Mouse (Mus musculus) neural tube, embryonic 15.5 days (tissue): ENCODE data around the gene Cecr2. TPM values are rescaled to one million over a fixed set of nuclear protein-coding genes. Genes with fewer than 3 reads are reported as not detected.

Source experiments
- ATAC-seq: fragments of 200-750 bp; cut with Nextera tagmentation; 2 replicates; pipeline ENCODE4 v1.8.0; 2017; ENCODE audit warnings: mild to moderate bottlenecking, moderate TSS enrichment, moderate library complexity; ENCODE audit not compliant: low FRiP score
- H3K27ac ChIP-seq: fragments of 300-500 bp; sonication (generic); replicated peaks from 2 replicates; pipeline ENCODE4 v1.5.1; 2015; ENCODE audit warnings: mild to moderate bottlenecking, inconsistent platforms
- H3K27me3 ChIP-seq: fragments of 300-500 bp; sonication (generic); replicated peaks from 2 replicates; pipeline ENCODE4 v1.6.1; 2015; ENCODE audit warnings: inconsistent platforms
- H3K36me3 ChIP-seq: fragments of 300-500 bp; sonication (generic); 2 replicates; pipeline ENCODE4 v1.6.1; 2015; ENCODE audit warnings: inconsistent platforms
- H3K4me1 ChIP-seq: fragments of 300-500 bp; sonication (generic); 2 replicates; pipeline ENCODE4 v1.6.1; 2015; ENCODE audit warnings: inconsistent platforms
- H3K4me2 ChIP-seq: fragments of 300-500 bp; sonication (generic); 2 replicates; pipeline ENCODE4 v1.6.1; 2015; ENCODE audit warnings: inconsistent platforms, mild to moderate bottlenecking, moderate library complexity
- H3K4me3 ChIP-seq: fragments of 300-500 bp; sonication (generic); replicated peaks from 2 replicates; pipeline ENCODE4 v1.5.1; 2015; ENCODE audit warnings: mild to moderate bottlenecking, inconsistent platforms
- H3K9ac ChIP-seq: fragments of 300-500 bp; sonication (generic); replicated peaks from 2 replicates; pipeline ENCODE4 v1.6.1; 2015; ENCODE audit warnings: mild to moderate bottlenecking, inconsistent platforms
- H3K9me3 ChIP-seq: fragments of 300-500 bp; sonication (generic); replicated peaks from 2 replicates; pipeline ENCODE4 v1.6.1; 2016; ENCODE audit warnings: inconsistent platforms
- WGBS: fragments of 180-500 bp; shearing (Covaris S2); methylation state at CpG from one replicate; pipeline ENCODE4 v1.1.7; 2015; ENCODE audit warnings: mixed read lengths; 5-methylcytosine and 5-hydroxymethylcytosine counted together
- polyA plus RNA-seq: library from polyadenylated mRNA; unstranded; fragments of >200 nt; fragmentation: Nextera tagmentation; extraction: Ambion mirVana; gene quantifications from 2 replicates; pipeline ENCODE4 v1.2.1, GENCODE M21; 2015

The Cecr2 gene
- polyA plus RNA-seq, 1 experiment from 2014 or later: 1.7 TPM

DNA sequence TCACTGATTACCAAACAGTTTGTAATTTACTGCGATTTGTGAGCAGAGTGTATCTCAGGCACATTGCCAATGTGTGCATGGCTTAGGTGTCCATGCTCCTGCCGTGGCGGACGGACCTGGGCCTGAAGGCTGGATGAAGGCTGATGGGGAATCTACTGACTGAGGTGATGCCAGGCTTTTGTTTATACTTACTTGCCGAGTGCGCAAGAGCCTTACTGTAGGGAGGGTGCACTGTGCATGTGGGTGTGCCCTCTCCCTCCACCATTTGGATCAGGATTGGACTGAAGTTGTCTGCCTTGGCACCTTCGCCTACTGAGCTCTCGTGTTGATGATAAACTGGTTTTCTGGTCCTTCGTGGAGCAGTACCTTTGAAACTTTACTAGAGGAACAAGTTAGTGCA is 111.4 kb downstream of the Cecr2 start:
- WGBS: 89% methylated on average over 9 of the region's 9 CpGs
- H3K27ac ChIP-seq: no peak overlapping the region

DNA sequence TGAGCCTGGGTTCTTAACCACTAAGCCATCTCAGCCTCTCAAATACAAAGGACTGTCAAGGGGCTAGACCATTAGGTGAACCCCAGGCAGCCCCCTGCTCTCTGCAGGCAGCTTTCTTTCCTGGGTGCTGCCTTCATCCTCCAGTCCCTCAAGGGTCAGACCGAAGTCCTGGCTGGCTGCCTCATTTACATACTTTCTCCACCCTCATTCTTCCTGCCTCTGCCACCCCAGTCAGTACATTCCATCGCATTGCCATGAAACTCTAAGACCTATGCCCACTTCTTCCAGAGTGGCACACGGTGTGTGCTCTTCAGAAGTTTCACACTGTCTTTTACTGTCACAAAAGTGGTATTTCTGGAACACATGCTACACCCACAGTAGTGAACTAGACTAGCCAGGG is 112.1 kb downstream of the Cecr2 start:
- H3K27ac ChIP-seq: no peak overlapping the region
- ATAC-seq: no peak
- 57% methylated on average over 3 of the region's 3 CpGs for WGBS

More for the DNA sequence above, 111.4 kb downstream of the Cecr2 start:
- Histone ChIP-seq H3K9ac (no peak overlapping the region), H3K4me1 (peaks cover 15% of the 10 kb centered on the region), H3K4me2 (no peak overlapping the region), H3K9me3 (no peaks in the 10 kb centered on the region), H3K27me3 (no peaks in the 10 kb centered on the region), H3K36me3 (no peaks in the 10 kb centered on the region), H3K4me3 (no peak overlapping the region)
- ATAC-seq: no peak

DNA sequence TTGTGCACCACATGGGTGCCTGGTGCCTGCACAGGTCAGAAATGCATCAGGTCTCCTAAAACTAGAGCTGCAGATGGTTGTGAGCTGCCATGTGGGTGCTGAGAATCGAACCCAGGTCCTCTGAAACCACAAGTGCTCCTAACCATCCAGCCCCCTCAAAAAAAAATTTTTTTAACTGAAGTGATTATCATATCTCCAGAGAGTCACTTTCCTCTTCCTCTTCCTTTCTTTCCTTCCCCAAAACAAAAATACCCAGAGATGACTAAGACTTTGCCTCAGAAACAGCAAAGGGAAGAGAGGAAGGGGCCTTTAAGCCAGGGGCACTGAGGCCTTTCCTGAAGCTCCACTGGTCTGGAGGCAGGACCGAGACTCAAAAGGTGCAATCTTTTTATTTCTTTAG is 116.8 kb downstream of the Cecr2 start:
- H3K27ac ChIP-seq: no peak overlapping the region
- H3K4me1 ChIP-seq: peaks cover 7% of the 10 kb centered on the region; the same call in 1 of the 2 replicates
- H3K36me3 ChIP-seq: no peaks in the 10 kb centered on the region
- H3K9me3 ChIP-seq: no peaks in the 10 kb centered on the region
- whole genome bisulfite sequencing: 86% methylated on average over 2 of the region's 2 CpGs
- H3K27me3 ChIP-seq: no peaks in the 10 kb centered on the region
- no peak for ATAC-seq
- no peak overlapping the region for H3K4me2 ChIP-seq
- H3K4me3 ChIP-seq: no peak overlapping the region
- no peak overlapping the region for H3K9ac ChIP-seq

More for the DNA sequence above, 112.1 kb downstream of the Cecr2 start:
- Histone ChIP-seq H3K9me3 (no peaks in the 10 kb centered on the region), H3K4me2 (no peak overlapping the region), H3K4me1 (peaks cover 11% of the 10 kb centered on the region), H3K27me3 (no peaks in the 10 kb centered on the region), H3K36me3 (no peaks in the 10 kb centered on the region), H3K4me3 (no peak overlapping the region), H3K9ac (no peak overlapping the region)

DNA sequence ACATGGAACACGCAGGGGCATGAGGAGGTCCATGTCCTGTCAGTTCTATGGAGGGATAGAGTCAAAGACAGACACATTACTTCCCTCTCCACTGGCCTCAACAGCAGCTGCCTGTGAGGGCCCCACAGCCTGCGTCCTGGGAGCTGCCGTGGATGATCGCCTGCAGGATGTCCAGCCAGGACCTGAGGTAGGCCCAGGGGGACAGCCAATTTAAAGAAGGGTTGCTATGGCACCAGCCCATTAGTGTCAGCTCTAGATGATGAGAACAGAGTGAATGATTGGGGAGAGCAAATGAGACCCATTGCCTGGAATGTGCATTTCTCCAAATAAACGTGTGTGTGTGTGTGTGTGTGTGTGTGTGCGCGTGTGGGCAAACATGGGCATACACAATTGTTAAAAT is 118.2 kb downstream of the Cecr2 start:
- no peak for ATAC-seq
- WGBS: 48% methylated on average over 7 of the region's 7 CpGs
- H3K27ac ChIP-seq: no peak overlapping the region

DNA sequence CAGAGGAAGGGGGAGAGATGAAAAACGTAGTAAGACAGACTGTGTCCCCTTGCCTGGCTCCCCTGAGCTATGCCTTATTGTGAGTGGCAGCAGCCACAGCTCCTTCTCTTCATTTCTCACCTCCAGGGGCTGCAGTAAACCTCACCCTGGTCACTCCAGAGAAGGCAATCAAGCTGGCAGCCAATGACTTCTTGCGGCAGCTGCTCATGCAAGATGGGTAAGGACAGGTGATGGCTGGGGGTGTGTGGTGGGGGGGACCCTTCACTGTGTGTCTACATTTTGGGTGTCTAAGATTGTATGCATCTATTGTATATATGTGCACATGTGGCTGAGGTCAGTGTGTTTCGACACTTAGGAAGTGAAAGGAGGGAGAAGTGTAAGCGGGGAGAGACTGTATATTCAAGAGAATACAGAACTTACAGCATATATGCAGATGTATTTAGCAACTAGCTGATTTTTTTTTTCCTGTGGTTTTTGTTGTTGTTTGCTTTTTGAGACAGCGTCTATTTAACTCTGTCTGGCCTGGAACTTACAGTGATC is 122.0 kb downstream of the Cecr2 start:
- H3K9ac ChIP-seq: no peak overlapping the region
- no peak overlapping the region for H3K27ac ChIP-seq
- H3K36me3 ChIP-seq: peaks cover 16% of the 10 kb centered on the region
- no peak for ATAC-seq
- 80% methylated on average over 5 of the region's 5 CpGs for WGBS
- no peak overlapping the region for H3K4me2 ChIP-seq
- no peak overlapping the region for H3K4me3 ChIP-seq
- H3K27me3 ChIP-seq: no peaks in the 10 kb centered on the region
- peaks cover 7% of the 10 kb centered on the region; the same call in 1 of the 2 replicates for H3K4me1 ChIP-seq
- H3K9me3 ChIP-seq: no peaks in the 10 kb centered on the region

More for the DNA sequence above, 118.2 kb downstream of the Cecr2 start:
- H3K4me1 ChIP-seq: peaks cover 7% of the 10 kb centered on the region; the same call in 1 of the 2 replicates
- no peaks in the 10 kb centered on the region for H3K9me3 ChIP-seq
- H3K4me2 ChIP-seq: no peak overlapping the region
- no peak overlapping the region for H3K4me3 ChIP-seq
- no peaks in the 10 kb centered on the region for H3K36me3 ChIP-seq
- H3K27me3 ChIP-seq: no peaks in the 10 kb centered on the region
- H3K9ac ChIP-seq: no peak overlapping the region

DNA sequence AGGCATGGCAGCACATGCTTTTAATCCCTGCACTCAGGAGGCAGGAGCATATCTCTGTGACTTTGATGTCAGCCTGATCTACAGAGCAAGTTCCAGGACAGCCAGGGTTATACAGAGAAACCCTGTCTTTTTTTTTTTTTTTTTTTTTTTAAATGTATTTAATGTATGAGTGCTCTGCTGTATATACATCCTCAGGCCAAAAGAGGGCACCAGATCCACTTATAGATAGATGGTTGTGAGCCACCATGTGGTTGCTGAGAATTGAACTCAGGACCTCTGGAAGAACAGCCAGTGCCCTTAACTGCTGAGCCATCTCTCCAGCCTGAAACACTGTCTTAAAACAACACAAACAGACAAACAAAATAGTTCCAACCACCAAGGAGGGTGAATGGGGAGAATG is 122.7 kb downstream of the Cecr2 start:
- Histone ChIP-seq H3K4me2 (no peak overlapping the region), H3K9ac (no peak overlapping the region), H3K27me3 (no peaks in the 10 kb centered on the region), H3K9me3 (no peaks in the 10 kb centered on the region), H3K4me3 (no peak overlapping the region), H3K36me3 (peaks cover 24% of the 10 kb centered on the region), H3K4me1 (peaks cover 7% of the 10 kb centered on the region; the same call in 1 of the 2 replicates), H3K27ac (no peak overlapping the region)
- no peak for ATAC-seq

DNA sequence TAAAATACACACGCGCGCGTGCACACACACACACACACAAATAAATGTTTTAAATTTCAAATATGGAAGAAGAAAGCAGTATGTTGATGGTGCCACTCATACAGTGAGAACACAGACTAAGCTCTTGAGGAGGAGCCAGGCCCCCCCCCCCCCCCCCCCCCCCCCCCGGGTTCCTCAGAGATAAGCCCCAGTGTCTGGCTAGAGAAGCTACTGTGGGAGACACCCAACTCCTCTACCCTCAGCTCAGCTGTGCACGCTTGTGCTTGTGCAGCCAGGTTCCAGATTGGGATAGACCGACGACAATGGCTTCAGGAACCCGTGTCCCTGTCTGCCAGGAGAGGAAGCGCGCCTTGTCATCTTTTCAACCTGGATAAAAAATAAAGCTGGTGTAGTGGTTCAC is 124.0 kb downstream of the Cecr2 start:
- H3K4me3 ChIP-seq: no peak overlapping the region
- peaks cover 36% of the 10 kb centered on the region for H3K36me3 ChIP-seq
- H3K4me2 ChIP-seq: no peak overlapping the region
- H3K9me3 ChIP-seq: no peaks in the 10 kb centered on the region
- H3K9ac ChIP-seq: no peak overlapping the region
- 92% methylated on average over 11 of the region's 11 CpGs for WGBS
- no peaks in the 10 kb centered on the region for H3K4me1 ChIP-seq
- ATAC-seq: no peak
- no peak overlapping the region for H3K27ac ChIP-seq
- H3K27me3 ChIP-seq: no peaks in the 10 kb centered on the region

DNA sequence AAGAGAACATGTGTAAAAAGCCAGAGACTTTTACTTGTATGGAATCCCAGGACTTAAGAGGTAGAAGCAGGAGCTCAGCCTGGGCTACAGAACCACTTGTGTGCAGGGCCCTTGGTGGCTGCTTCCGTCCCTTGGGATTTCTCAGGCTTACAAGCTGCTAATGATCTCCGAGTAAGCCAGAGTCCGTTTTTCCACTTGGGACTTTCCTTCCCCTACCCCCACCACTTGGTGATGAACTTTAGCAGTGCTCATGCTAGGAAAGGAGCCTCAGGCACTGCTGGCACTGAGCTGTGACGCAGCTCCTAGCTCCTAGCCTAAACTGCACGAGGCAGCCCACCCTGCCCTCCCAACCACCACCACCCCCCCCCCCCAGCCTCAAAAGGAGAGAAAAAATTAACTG is 124.5 kb downstream of the Cecr2 start:
- no peaks in the 10 kb centered on the region for H3K9me3 ChIP-seq
- 44% methylated on average over 5 of the region's 5 CpGs for WGBS
- no peaks in the 10 kb centered on the region for H3K27me3 ChIP-seq
- ATAC-seq: no peak
- H3K4me2 ChIP-seq: no peak overlapping the region
- no peak overlapping the region for H3K27ac ChIP-seq
- no peak overlapping the region for H3K4me3 ChIP-seq
- H3K9ac ChIP-seq: no peak overlapping the region
- peaks cover 42% of the 10 kb centered on the region for H3K36me3 ChIP-seq
- no peaks in the 10 kb centered on the region for H3K4me1 ChIP-seq

DNA sequence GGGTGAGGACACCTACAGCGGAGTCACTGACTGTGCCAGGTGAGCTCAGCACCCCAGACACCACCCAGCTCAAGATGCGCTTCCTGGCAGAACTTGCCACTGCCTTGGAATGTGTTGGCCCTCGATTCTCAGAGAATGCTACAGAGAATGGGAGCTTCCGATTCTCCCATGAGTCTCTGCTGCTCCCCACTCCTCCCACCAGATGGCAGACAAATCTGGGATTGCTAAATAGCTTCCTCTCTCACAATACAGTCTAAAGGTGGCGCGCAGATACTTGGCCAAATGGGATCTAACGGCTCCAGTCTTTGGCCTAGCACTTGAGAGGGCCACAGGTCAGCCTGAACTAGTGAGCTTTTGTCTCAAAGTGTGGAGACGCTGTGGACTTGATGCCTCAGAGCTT is 126.8 kb downstream of the Cecr2 start:
- Histone ChIP-seq H3K27ac (no peak overlapping the region), H3K9ac (no peak overlapping the region), H3K4me3 (no peak overlapping the region), H3K4me2 (no peak overlapping the region), H3K27me3 (no peaks in the 10 kb centered on the region), H3K36me3 (peaks cover 64% of the 10 kb centered on the region), H3K4me1 (no peaks in the 10 kb centered on the region), H3K9me3 (no peaks in the 10 kb centered on the region)
- 89% methylated on average over 8 of the region's 8 CpGs for WGBS
- no peak for ATAC-seq

DNA sequence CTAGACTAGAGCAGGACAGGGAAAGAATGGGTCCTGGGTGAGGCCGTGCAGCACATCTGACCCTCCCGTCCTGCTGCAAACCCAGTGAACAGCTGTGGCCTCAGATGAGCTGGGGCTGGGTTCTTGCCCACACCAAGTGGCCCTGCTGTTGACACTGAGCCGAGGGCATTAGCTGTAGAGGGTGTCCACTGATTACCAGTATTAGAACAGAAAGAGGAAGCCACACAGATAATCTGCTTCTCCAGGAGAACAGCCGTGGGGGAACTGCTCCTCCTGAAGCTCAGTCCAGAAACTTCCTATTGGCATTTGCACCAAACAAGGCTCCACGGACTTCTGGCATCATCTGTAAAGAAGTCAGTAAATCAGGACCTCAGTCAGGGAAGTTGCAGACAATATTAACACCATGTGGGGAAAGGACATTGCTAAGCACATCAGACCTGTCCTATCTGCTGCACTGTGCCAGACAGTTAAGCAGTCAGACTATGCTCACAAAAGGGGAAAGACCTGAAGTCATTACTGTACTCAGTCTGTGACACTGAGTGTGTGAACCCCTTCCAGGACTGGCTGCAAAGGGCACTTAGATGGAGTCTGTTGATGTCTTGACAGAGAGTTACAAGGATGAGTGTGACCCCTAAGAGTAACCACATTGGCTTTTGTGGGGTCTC is 129.4 kb downstream of the Cecr2 start:
- Histone ChIP-seq H3K36me3 (peaks cover 90% of the 10 kb centered on the region), H3K9me3 (no peaks in the 10 kb centered on the region), H3K4me1 (no peaks in the 10 kb centered on the region), H3K27me3 (no peaks in the 10 kb centered on the region), H3K4me2 (no peak overlapping the region), H3K27ac (no peak overlapping the region), H3K9ac (no peak overlapping the region), H3K4me3 (no peak overlapping the region)
- ATAC-seq: no peak
- WGBS: 93% methylated on average over 5 of the region's 5 CpGs

DNA sequence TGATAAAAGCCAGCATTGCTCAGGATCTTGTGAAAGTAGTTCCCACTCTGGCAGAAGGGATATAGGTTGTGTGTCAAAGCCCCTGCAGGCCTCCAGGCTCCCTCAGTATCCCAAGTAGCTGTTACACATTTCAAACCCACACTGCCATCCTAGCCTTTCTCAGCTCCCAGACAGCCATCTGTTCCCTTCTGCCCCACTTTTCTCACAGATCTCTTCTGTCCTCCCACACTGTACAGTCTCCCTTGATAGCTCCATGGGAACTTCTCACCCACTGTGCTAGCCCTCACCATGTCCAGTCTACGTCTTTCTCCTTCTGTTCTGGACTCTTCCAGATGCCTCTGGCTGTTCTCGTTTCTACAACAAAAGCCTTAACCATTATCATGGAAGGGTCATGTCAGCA is 129.9 kb downstream of the Cecr2 start:
- no peak for ATAC-seq
- Histone ChIP-seq H3K4me1 (no peaks in the 10 kb centered on the region), H3K4me2 (no peak overlapping the region), H3K4me3 (no peak overlapping the region), H3K9ac (no peak overlapping the region), H3K36me3 (peaks cover 95% of the 10 kb centered on the region), H3K9me3 (no peaks in the 10 kb centered on the region), H3K27ac (no peak overlapping the region), H3K27me3 (no peaks in the 10 kb centered on the region)
- 88% methylated on average over 2 of the region's 2 CpGs for WGBS

DNA sequence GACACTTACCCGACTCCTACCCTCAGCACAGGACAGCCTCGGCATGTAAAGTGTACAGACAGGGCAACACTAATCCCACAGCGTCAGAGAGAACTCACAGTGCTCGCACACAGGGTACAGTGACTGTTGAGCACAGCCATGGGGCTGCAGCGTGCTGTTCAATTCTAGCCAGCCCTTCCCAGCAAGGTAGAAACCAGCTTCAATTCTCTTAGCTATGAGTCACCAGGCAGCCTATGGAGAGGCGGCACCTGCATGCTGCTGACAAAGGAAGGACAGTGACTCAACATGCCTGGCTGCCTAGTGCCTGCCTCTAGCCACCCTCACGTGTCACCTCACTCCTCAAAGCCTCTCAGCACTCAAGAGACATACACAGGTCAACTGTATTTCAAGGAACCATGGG is 131.8 kb downstream of the Cecr2 start:
- WGBS: 93% methylated on average over 7 of the region's 7 CpGs
- Histone ChIP-seq H3K9ac (no peak overlapping the region), H3K36me3 (peaks cover 99% of the 10 kb centered on the region), H3K4me3 (no peak overlapping the region), H3K9me3 (no peaks in the 10 kb centered on the region), H3K27ac (no peak overlapping the region), H3K4me1 (no peaks in the 10 kb centered on the region), H3K27me3 (no peaks in the 10 kb centered on the region), H3K4me2 (no peak overlapping the region)
- ATAC-seq: no peak
